Mouse (Mus musculus): ENCODE measurements around the gene Trak2. TPM values are rescaled to one million over a fixed set of nuclear protein-coding genes. Genes with fewer than 3 reads are reported as not detected.
"Not testable (repeated sequence)": the region's sequence is repeated elsewhere in the genome, so short reads cannot be mapped to it uniquely, and the experiment has no call there.

The Trak2 gene
- polyA plus RNA-seq, 1 experiment from 2014 or later: 29.6 TPM

DNA sequence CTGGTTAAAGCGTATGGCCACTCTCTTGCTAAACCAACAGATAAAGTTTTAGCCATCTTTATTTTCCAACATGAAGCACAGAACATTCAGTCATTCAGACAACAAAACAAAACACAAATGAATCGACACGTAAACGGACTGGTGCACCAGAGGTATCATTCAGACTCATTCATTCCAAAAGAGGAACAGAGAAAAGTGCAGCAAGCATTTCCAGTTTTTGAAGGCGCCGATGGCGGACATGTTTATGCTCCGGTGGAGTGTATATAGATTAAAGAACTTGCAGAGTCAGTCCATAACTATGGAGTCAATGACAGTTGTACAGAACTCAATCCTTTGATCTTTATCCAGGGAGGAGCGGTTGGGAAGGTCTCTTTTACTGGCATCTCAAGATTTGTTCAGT, 90.0 kb downstream of the Trak2 start:
- not testable (repeated sequence) for H3K4me1 ChIP-seq (ENCODE audit: control insufficient read depth in 2 of 2, insufficient read depth in 2 of 2, low read length in 2 of 2); H3K27me3 ChIP-seq (ENCODE audit: control insufficient read depth, insufficient read depth, low read length); H3K9me3 ChIP-seq (ENCODE audit: control insufficient read depth, low read length); H3K9ac ChIP-seq (ENCODE audit: low read length); ATAC-seq (ENCODE audit: insufficient number of reproducible peaks, insufficient read depth, low FRiP score, low read depth); H3K36me3 ChIP-seq (ENCODE audit: control insufficient read depth, insufficient read depth, low read length); H3K27ac ChIP-seq (replicated peaks in 1 of 2; ENCODE audit: control insufficient read depth in 1 of 2, insufficient read depth in 1 of 2, low read depth in 2 of 2, low read length in 2 of 2); H3K4me2 ChIP-seq (ENCODE audit: low read length); H3K4me3 ChIP-seq (ENCODE audit: control insufficient read depth in 1 of 2, insufficient read depth in 1 of 2, low read depth in 1 of 2, low read length in 2 of 2)
- WGBS: 88% methylated on average over 9 of the region's 9 CpGs

- H3K36me3 ChIP-seq (ENCODE audit: control insufficient read depth, insufficient read depth, low read length); H3K4me2 ChIP-seq (ENCODE audit: low read length); H3K9me3 ChIP-seq (ENCODE audit: control insufficient read depth, low read length); H3K9ac ChIP-seq (ENCODE audit: low read length); H3K4me1 ChIP-seq (ENCODE audit: control insufficient read depth in 2 of 2, insufficient read depth in 2 of 2, low read length in 2 of 2); ATAC-seq (ENCODE audit: insufficient number of reproducible peaks, insufficient read depth, low FRiP score, low read depth); H3K4me3 ChIP-seq (ENCODE audit: control insufficient read depth in 1 of 2, insufficient read depth in 1 of 2, low read depth in 1 of 2, low read length in 2 of 2); H3K27ac ChIP-seq (replicated peaks in 1 of 2; ENCODE audit: control insufficient read depth in 1 of 2, insufficient read depth in 1 of 2, low read depth in 2 of 2, low read length in 2 of 2); H3K27me3 ChIP-seq (ENCODE audit: control insufficient read depth, insufficient read depth, low read length): not testable (repeated sequence)
- WGBS: 83% methylated on average over 2 of the region's 2 CpGs
Measured at GRCm38 (mm10) chr1:58879291-58879690, 93.9 kb downstream of the Trak2 start.

DNA sequence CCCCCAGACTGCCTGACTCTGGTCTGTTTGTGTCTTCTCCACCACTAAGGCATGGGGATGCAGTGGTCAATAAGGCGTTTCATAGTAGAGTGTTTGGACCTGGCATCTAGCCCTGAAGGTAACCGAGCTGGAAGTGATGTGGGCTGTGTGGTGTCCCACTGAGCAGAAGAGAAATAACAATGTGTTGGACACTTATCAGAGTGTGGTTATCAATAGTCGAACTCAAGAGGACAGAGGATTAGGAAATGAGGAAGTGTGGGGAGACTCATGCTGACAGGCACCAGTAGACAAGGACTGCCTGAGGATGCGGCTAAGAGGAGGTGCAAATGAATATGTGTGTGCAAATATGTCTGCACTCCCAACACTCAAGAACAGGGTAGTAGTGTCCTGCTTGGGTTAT, 96.7 kb downstream of the Trak2 start:
- H3K9me3 ChIP-seq (ENCODE audit: control insufficient read depth, low read length); H3K27me3 ChIP-seq (ENCODE audit: control insufficient read depth, insufficient read depth, low read length); H3K4me1 ChIP-seq (ENCODE audit: control insufficient read depth in 2 of 2, insufficient read depth in 2 of 2, low read length in 2 of 2); H3K27ac ChIP-seq (replicated peaks in 1 of 2; ENCODE audit: control insufficient read depth in 1 of 2, insufficient read depth in 1 of 2, low read depth in 2 of 2, low read length in 2 of 2); H3K9ac ChIP-seq (ENCODE audit: low read length); ATAC-seq (ENCODE audit: insufficient number of reproducible peaks, insufficient read depth, low FRiP score, low read depth); H3K4me2 ChIP-seq (ENCODE audit: low read length); H3K36me3 ChIP-seq (ENCODE audit: control insufficient read depth, insufficient read depth, low read length); H3K4me3 ChIP-seq (ENCODE audit: control insufficient read depth in 1 of 2, insufficient read depth in 1 of 2, low read depth in 1 of 2, low read length in 2 of 2): not testable (repeated sequence)
- WGBS: 46% methylated on average over 4 of the region's 4 CpGs

- H3K36me3 ChIP-seq (ENCODE audit: control insufficient read depth, insufficient read depth, low read length); H3K27me3 ChIP-seq (ENCODE audit: control insufficient read depth, insufficient read depth, low read length); H3K27ac ChIP-seq (replicated peaks in 1 of 2; ENCODE audit: control insufficient read depth in 1 of 2, insufficient read depth in 1 of 2, low read depth in 2 of 2, low read length in 2 of 2); H3K9ac ChIP-seq (ENCODE audit: low read length); H3K4me3 ChIP-seq (ENCODE audit: control insufficient read depth in 1 of 2, insufficient read depth in 1 of 2, low read depth in 1 of 2, low read length in 2 of 2); H3K4me2 ChIP-seq (ENCODE audit: low read length); H3K9me3 ChIP-seq (ENCODE audit: control insufficient read depth, low read length); ATAC-seq (ENCODE audit: insufficient number of reproducible peaks, insufficient read depth, low FRiP score, low read depth); H3K4me1 ChIP-seq (ENCODE audit: control insufficient read depth in 2 of 2, insufficient read depth in 2 of 2, low read length in 2 of 2): not testable (repeated sequence)
- 72% methylated on average over 3 of the region's 3 CpGs for WGBS
Measured at GRCm38 (mm10) chr1:58860586-58860985, 112.6 kb downstream of the Trak2 start.

DNA sequence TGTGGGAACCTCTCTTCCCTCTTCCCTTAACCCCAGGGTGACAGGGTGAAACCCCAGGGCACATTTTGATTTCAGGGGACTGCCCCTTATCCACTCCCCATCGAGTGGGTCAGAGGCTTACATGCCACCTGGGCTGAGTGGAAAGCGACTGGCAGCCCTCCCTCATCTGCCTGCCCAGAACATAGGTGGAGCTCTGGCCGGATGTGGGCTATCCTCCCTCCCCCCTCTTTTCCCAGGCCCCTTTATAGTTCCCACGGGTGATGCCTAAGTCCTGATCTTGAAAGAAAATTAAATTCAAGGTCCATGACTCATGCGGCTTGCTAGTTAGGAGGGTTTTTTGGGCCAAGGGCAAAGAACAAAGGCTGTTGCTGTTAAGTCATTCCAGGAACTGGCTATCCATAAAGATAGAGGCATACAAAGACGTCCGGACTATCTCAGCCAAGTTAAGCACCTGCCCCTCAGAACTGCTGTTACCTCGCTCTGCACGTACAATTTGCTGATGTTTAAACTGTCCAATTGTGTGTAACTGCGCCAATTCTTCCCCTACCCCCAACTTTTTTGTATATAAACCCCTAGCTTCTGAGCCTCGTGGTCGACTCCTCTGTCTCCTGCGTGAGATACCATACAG, 113.4 kb downstream of the Trak2 start:
- not testable (repeated sequence) for H3K4me1 ChIP-seq (ENCODE audit: control insufficient read depth in 2 of 2, insufficient read depth in 2 of 2, low read length in 2 of 2); H3K27me3 ChIP-seq (ENCODE audit: control insufficient read depth, insufficient read depth, low read length); ATAC-seq (ENCODE audit: insufficient number of reproducible peaks, insufficient read depth, low FRiP score, low read depth); H3K9me3 ChIP-seq (ENCODE audit: control insufficient read depth, low read length); H3K27ac ChIP-seq (replicated peaks in 1 of 2; ENCODE audit: control insufficient read depth in 1 of 2, insufficient read depth in 1 of 2, low read depth in 2 of 2, low read length in 2 of 2); H3K9ac ChIP-seq (ENCODE audit: low read length); H3K36me3 ChIP-seq (ENCODE audit: control insufficient read depth, insufficient read depth, low read length); H3K4me3 ChIP-seq (ENCODE audit: control insufficient read depth in 1 of 2, insufficient read depth in 1 of 2, low read depth in 1 of 2, low read length in 2 of 2); H3K4me2 ChIP-seq (ENCODE audit: low read length)
- 64% methylated on average over 13 of the region's 13 CpGs for WGBS

- H3K4me2 ChIP-seq (ENCODE audit: low read length); ATAC-seq (ENCODE audit: insufficient number of reproducible peaks, insufficient read depth, low FRiP score, low read depth): not testable (repeated sequence)
- WGBS: 45% methylated on average over 4 of the region's 4 CpGs
Measured at GRCm38 (mm10) chr1:58859131-58859530, 114.1 kb downstream of the Trak2 start.

DNA sequence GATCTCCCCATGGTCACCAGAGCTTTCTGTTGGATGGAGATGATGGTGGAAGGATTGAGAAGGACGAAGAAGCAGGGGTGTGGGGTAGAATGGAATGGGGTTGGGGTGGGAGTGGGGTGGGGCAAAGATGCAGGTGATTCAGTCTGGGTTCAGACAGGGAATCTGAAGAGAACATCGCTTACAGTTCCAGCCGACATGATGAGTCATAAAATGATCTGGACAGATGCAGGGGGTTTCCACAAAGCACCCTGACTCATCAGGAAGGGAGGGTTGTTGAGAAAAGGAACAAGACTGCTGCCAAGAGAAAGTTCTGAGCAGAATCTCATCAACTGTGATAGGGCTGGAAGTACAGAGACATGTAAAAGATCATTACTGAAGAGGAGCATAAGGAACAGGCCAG, 116.4 kb downstream of the Trak2 start:
- not testable (repeated sequence) for H3K36me3 ChIP-seq (ENCODE audit: control insufficient read depth, insufficient read depth, low read length); H3K27me3 ChIP-seq (ENCODE audit: control insufficient read depth, insufficient read depth, low read length); ATAC-seq (ENCODE audit: insufficient number of reproducible peaks, insufficient read depth, low FRiP score, low read depth); H3K9me3 ChIP-seq (ENCODE audit: control insufficient read depth, low read length); H3K9ac ChIP-seq (ENCODE audit: low read length); H3K4me1 ChIP-seq (ENCODE audit: control insufficient read depth in 2 of 2, insufficient read depth in 2 of 2, low read length in 2 of 2); H3K27ac ChIP-seq (replicated peaks in 1 of 2; ENCODE audit: control insufficient read depth in 1 of 2, insufficient read depth in 1 of 2, low read depth in 2 of 2, low read length in 2 of 2); H3K4me2 ChIP-seq (ENCODE audit: low read length); H3K4me3 ChIP-seq (ENCODE audit: control insufficient read depth in 1 of 2, insufficient read depth in 1 of 2, low read depth in 1 of 2, low read length in 2 of 2)
- WGBS: 69% methylated on average over 3 of the region's 3 CpGs

More at GRCm38 (mm10) chr1:58859131-58859530, 114.1 kb downstream of the Trak2 start:
- not testable (repeated sequence) for H3K36me3 ChIP-seq (ENCODE audit: control insufficient read depth, insufficient read depth, low read length); H3K27ac ChIP-seq (replicated peaks in 1 of 2; ENCODE audit: control insufficient read depth in 1 of 2, insufficient read depth in 1 of 2, low read depth in 2 of 2, low read length in 2 of 2); H3K9me3 ChIP-seq (ENCODE audit: control insufficient read depth, low read length); H3K4me1 ChIP-seq (ENCODE audit: control insufficient read depth in 2 of 2, insufficient read depth in 2 of 2, low read length in 2 of 2); H3K9ac ChIP-seq (ENCODE audit: low read length); H3K27me3 ChIP-seq (ENCODE audit: control insufficient read depth, insufficient read depth, low read length); H3K4me3 ChIP-seq (ENCODE audit: control insufficient read depth in 1 of 2, insufficient read depth in 1 of 2, low read depth in 1 of 2, low read length in 2 of 2)

Data from heart, embryonic 14.5 days (tissue).